In the genomic region with DNA sequence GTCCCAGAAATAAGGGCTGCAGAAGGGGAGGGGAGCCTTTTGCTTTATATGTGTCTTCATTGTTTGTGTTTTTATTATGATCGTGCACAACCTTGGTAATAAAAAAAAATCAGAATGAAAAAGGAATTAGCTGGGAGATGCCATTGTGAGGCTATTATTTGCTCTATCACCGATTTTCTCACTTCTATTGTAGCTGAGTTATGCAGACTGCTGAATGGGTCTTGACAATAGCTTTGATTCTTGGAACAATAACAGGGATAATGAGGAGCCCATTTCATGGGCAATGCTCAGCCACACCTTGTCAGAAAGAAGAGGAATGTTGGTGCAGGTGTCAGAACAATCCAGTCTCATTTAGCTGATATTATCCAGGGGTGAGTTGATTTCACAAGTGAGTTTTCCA, we compare ENCODE assay signal across 27 mouse cellular contexts.
"Had no signal": no experiment of that assay in that cellular context is flagged by ENCODE, and none has a peak within 500 bp of the region (broad histone marks: within the 10 kb centered on the region; RNA-seq: fewer than 3 reads in every experiment).

No protein-coding gene starts in this region.

- DNase-seq: gastrocnemius, adult 2 months; gastrocnemius, postnatal 10 days; gastrocnemius, postnatal 25 days; heart, adult 18-20 months; heart, postnatal 10 days; heart, postnatal 4 days; kidney, adult 11 months; kidney, adult 2 months; kidney, adult 9 months; kidney, postnatal 14 days; kidney, postnatal 36 days; layer of hippocampus, adult 9-11 months; layer of hippocampus, postnatal 36 days; left cerebral cortex, postnatal 4 days had no signal

- H3K27ac ChIP-seq: gastrocnemius, adult 2 months; heart, embryonic 10.5 days; hindbrain, embryonic 10.5 days; hindbrain, embryonic 13.5 days; hindbrain, embryonic 15.5 days; hindbrain, postnatal 0 days; kidney, embryonic 15.5 days; kidney, postnatal 0 days; limb, embryonic 13.5 days; limb, embryonic 15.5 days; liver, embryonic 12.5 days; liver, embryonic 14.5 days had no signal

- H3K9ac ChIP-seq: heart, embryonic 12.5 days; hindbrain, embryonic 13.5 days; hindbrain, embryonic 15.5 days; kidney, embryonic 15.5 days; limb, embryonic 13.5 days; limb, embryonic 15.5 days; liver, embryonic 12.5 days; liver, embryonic 14.5 days had no signal

- H3K4me3 ChIP-seq: gastrocnemius, adult 2 months; heart, embryonic 10.5 days; heart, embryonic 12.5 days; hindbrain, embryonic 10.5 days; hindbrain, embryonic 13.5 days; hindbrain, embryonic 15.5 days; kidney, embryonic 15.5 days; limb, embryonic 13.5 days; limb, embryonic 15.5 days; liver, embryonic 12.5 days had no signal

- H3K27me3 ChIP-seq: heart, embryonic 12.5 days; hindbrain, embryonic 15.5 days; kidney, embryonic 15.5 days; limb, embryonic 13.5 days; liver, embryonic 12.5 days had no signal

- H3K9me3 ChIP-seq: heart, embryonic 10.5 days; heart, embryonic 12.5 days; hindbrain, embryonic 10.5 days; hindbrain, embryonic 13.5 days; hindbrain, embryonic 15.5 days; kidney, embryonic 15.5 days; limb, embryonic 13.5 days; limb, embryonic 15.5 days; liver, embryonic 12.5 days had no signal

- H3K4me1 ChIP-seq: heart, embryonic 10.5 days; heart, embryonic 12.5 days; hindbrain, embryonic 10.5 days; hindbrain, embryonic 13.5 days; hindbrain, embryonic 15.5 days; kidney, embryonic 15.5 days; limb, embryonic 13.5 days; limb, embryonic 15.5 days; liver, embryonic 12.5 days had no signal

- ATAC-seq: hindbrain, postnatal 0 days; intestine, embryonic 16.5 days; liver, embryonic 12.5 days had no signal

- H3K36me3 ChIP-seq: heart, embryonic 10.5 days; heart, embryonic 12.5 days; hindbrain, embryonic 10.5 days; hindbrain, embryonic 13.5 days; hindbrain, embryonic 15.5 days; kidney, embryonic 15.5 days; limb, embryonic 13.5 days; limb, embryonic 15.5 days; liver, embryonic 12.5 days had no signal

- H3K4me2 ChIP-seq: heart, embryonic 12.5 days; hindbrain, embryonic 13.5 days; hindbrain, embryonic 15.5 days; kidney, embryonic 15.5 days; limb, embryonic 13.5 days; limb, embryonic 15.5 days; liver, embryonic 12.5 days had no signal
